Mouse (Mus musculus) C2C12 (cell line): ENCODE results near the gene Nkx2-4. TPM values are rescaled to one million over a fixed set of nuclear protein-coding genes. Genes with fewer than 3 reads are reported as not detected.

Source experiments
- H3K27me3 ChIP-seq: one replicate; pipeline ENCODE4 v1.6.1; 2011; ENCODE audit not compliant: control insufficient read depth, insufficient read depth, insufficient read length
- H3K36me3 ChIP-seq: one replicate; pipeline ENCODE4 v1.6.1; 2011; ENCODE audit not compliant: control insufficient read depth, insufficient read depth
- H3K4me3 ChIP-seq: one replicate; pipeline ENCODE4 v1.5.1; 2011; ENCODE audit warnings: mild to moderate bottlenecking, control low read depth; ENCODE audit not compliant: poor library complexity, insufficient read depth, severe bottlenecking
- H3K79me2 ChIP-seq: one replicate; pipeline ENCODE4 v1.6.1; 2011; ENCODE audit not compliant: control insufficient read depth, insufficient read depth
- H3K79me3 ChIP-seq: one replicate; pipeline ENCODE4 v1.6.1; 2011; ENCODE audit warnings: low read depth, control low read depth
- H3ac ChIP-seq: one replicate; pipeline ENCODE3; 2011; ENCODE audit warnings: low read depth; ENCODE audit not compliant: control insufficient read depth, insufficient read length
- CEBPB ChIP-seq: IDR thresholded peaks from one replicate; pipeline ENCODE4 v1.6.1; 2011; ENCODE audit warnings: low read depth, mild to moderate bottlenecking, control low read depth, moderate library complexity
- CTCF ChIP-seq: IDR thresholded peaks from one replicate; pipeline ENCODE4 v1.5.1; 2011; ENCODE audit not compliant: control insufficient read depth, insufficient read depth, insufficient read length
- FOSL1 ChIP-seq: IDR thresholded peaks from one replicate; pipeline ENCODE4 v1.8.0; 2011; ENCODE audit warnings: mild to moderate bottlenecking, low read length; ENCODE audit not compliant: poor library complexity, insufficient read depth, severe bottlenecking
- MAX ChIP-seq: IDR thresholded peaks from one replicate; pipeline ENCODE4 v1.6.1; 2011; ENCODE audit warnings: mild to moderate bottlenecking, control low read depth
- MYOD1 ChIP-seq: IDR thresholded peaks from one replicate; pipeline ENCODE4 v1.6.1; 2011; ENCODE audit warnings: low read depth; ENCODE audit not compliant: control insufficient read depth, insufficient read length
- MYOG ChIP-seq: IDR thresholded peaks from one replicate; pipeline ENCODE4 v1.6.1; 2011; ENCODE audit not compliant: control insufficient read depth, insufficient read length; ENCODE audit errors: extremely low read depth
- USF1 ChIP-seq: IDR thresholded peaks from one replicate; pipeline ENCODE4 v1.6.1; 2011; ENCODE audit warnings: low read depth, mild to moderate bottlenecking, control low read depth, moderate library complexity
- long read RNA-seq, 2 experiments: library from polyadenylated mRNA; unstranded; transcript quantifications; one replicate each; pipeline ENCODE4 v2.0.0; 2019 to 2020
- polyA plus RNA-seq: library from polyadenylated mRNA; unstranded; fragments of >200 nt; fragmentation: generic; extraction: Trizol; gene quantifications from one replicate; pipeline ENCODE4 v1.2.1, GENCODE M21; 2012; ENCODE audit warnings: missing spikeins

Gene Nkx2-4
- not detected for polyA plus RNA-seq
- long read RNA-seq, experiment 1: 0 reads
- long read RNA-seq, experiment 2: 0 reads

- H3ac ChIP-seq: no peak within 1 kb of the TSS
- H3K27me3 ChIP-seq: no peaks in the 10 kb centered on the region
- TF ChIP-seq USF1 (no peak), MYOD1 (no peak), CTCF (no peak), CEBPB (no peak), FOSL1 (no peak), MAX (no peak), MYOG (no peak)
- no peaks in the 10 kb centered on the region for H3K79me3 ChIP-seq
- H3K4me3 ChIP-seq: no peak within 1 kb of the TSS
- no peaks in the 10 kb centered on the region for H3K79me2 ChIP-seq
- H3K36me3 ChIP-seq: no peaks in the 10 kb centered on the region
These were observed at the start of gene Nkx2-4 for GRCm38 (mm10) chr2:147085072-147085870. Gene Nkx2-4 (minus strand): TSS chr2:147085445.

GRCm38 (mm10) chr2:147127366-147127765 lies 42.1 kb upstream of the Nkx2-4 start:
- no peak overlapping the region for H3ac ChIP-seq
- no peaks in the 10 kb centered on the region for H3K79me3 ChIP-seq
- no peaks in the 10 kb centered on the region for H3K36me3 ChIP-seq
- no peaks in the 10 kb centered on the region for H3K27me3 ChIP-seq
- H3K79me2 ChIP-seq: no peaks in the 10 kb centered on the region
- no peak overlapping the region for H3K4me3 ChIP-seq
- TF ChIP-seq MAX: no peak
- TF ChIP-seq CTCF: no peak
- TF ChIP-seq MYOD1: no peak
- TF ChIP-seq CEBPB: no peak
- no peak for TF ChIP-seq MYOG
- TF ChIP-seq FOSL1: no peak
- no peak for TF ChIP-seq USF1

- H3ac ChIP-seq: no peak overlapping the region
- H3K79me3 ChIP-seq: no peaks in the 10 kb centered on the region
- no peaks in the 10 kb centered on the region for H3K79me2 ChIP-seq
- TF ChIP-seq CTCF (no peak), MYOG (no peak), MAX (no peak), FOSL1 (no peak), USF1 (no peak), MYOD1 (no peak), CEBPB (no peak)
- H3K27me3 ChIP-seq: no peaks in the 10 kb centered on the region
- no peaks in the 10 kb centered on the region for H3K36me3 ChIP-seq
- H3K4me3 ChIP-seq: no peak overlapping the region
These were observed 34.5 kb upstream of the Nkx2-4 start for GRCm38 (mm10) chr2:147119736-147120135.

DNA sequence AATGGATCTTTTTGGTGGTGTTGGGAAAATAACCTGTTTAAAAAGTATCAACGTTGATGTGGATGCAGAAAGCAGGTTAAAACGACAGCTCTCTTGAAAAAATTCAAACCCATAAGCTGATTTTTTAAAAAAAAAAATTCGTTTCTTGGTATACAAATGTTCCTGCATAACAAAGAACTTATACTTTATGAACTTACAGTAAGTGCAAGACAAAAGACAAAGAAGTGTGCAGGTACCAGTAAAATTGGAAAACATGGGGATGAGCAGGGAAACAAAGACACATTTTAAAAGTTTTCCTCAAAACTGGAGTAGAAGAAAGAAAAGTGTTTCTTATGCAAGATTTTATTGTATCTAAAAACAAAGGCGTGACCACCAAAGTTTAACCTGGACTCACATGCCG lies 1.2 kb upstream of the Nkx2-4 start:
- no peak for TF ChIP-seq FOSL1
- TF ChIP-seq MYOD1: no peak
- TF ChIP-seq USF1: no peak
- no peak for TF ChIP-seq CEBPB
- TF ChIP-seq MAX: no peak
- Histone ChIP-seq H3K79me2 (no peaks in the 10 kb centered on the region), H3K79me3 (no peaks in the 10 kb centered on the region), H3ac (no peak overlapping the region), H3K4me3 (no peak overlapping the region), H3K27me3 (no peaks in the 10 kb centered on the region), H3K36me3 (no peaks in the 10 kb centered on the region)

DNA sequence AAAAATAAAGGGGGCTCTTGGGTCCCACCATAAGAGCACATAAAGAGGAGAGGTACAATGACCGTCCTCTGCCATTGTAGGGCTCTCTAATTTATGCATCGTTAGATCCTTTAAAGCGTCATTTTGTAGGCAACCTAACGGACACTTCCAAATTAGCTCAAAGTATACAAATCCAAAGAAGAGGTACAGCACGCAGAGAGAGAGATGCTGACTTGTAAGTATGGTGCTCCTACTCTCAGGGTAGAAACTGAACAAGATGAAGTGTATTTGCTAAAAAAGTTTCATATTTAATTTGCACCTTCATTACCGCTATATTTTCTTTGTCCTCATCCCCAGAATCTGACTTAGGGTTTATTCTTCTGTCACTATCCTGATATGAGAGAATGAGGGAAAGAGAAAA lies 692 bp upstream of the Nkx2-4 start:
- H3K79me3 ChIP-seq: no peaks in the 10 kb centered on the region
- no peak for TF ChIP-seq MYOG
- no peak for TF ChIP-seq USF1
- no peak for TF ChIP-seq FOSL1
- TF ChIP-seq MYOD1: no peak
- no peak for TF ChIP-seq CEBPB
- TF ChIP-seq MAX: no peak
- TF ChIP-seq CTCF: no peak
- no peak overlapping the region for H3ac ChIP-seq
- no peaks in the 10 kb centered on the region for H3K79me2 ChIP-seq
- no peaks in the 10 kb centered on the region for H3K36me3 ChIP-seq
- H3K4me3 ChIP-seq: no peak overlapping the region
- no peaks in the 10 kb centered on the region for H3K27me3 ChIP-seq
